Mouse (Mus musculus): ENCODE measurements around the gene Bckdk. TPM values are rescaled to one million over a fixed set of nuclear protein-coding genes. Genes with fewer than 3 reads are reported as not detected.
A peak's percentile ranks its signal among the peaks of the same experiment; 100 is the strongest.
"Not testable (repeated sequence)": the region's sequence is repeated elsewhere in the genome, so short reads cannot be mapped to it uniquely, and the experiment has no call there.

The Bckdk gene
- polyA plus RNA-seq, 1 experiment from 2014 or later, result 140 TPM

DNA sequence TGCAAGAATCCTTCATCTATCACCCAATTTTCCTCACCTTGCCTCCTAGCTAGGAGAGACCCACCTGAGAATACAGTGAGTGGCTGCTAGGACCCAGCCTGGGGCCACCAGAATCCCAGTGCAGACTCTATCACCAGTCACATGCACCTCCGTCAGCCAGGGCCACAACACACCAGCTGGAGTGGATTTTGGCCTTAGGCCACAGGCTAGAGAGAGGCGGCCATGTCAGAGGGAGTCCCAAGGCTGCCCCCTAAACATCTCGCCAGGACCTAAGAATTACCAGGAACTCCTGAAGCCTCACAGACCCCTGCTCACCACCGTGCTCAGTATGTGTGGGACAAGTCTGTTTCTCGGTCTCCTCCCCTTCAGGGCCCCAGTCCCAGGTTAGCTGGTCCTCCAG lies 30.2 kb downstream of the Bckdk start:
- Histone ChIP-seq H3K4me1 (peaks cover 65% of the 10 kb centered on the region), H3K9me3 (replicated peaks) (no peaks in the 10 kb centered on the region), H3K4me2 (no peak overlapping the region), H3K27ac (peak overlapping the region; percentile 80; the same call in 1 of the 2 replicates), H3K4me3 (replicated peaks) (no peak overlapping the region), H3K36me3 (no peaks in the 10 kb centered on the region), H3K9ac (0 out of 2 replicates have a peak overlapping the region, but pooled peaks have one; percentile 44), H3K27me3 (peaks cover 4% of the 10 kb centered on the region)
- WGBS, result 83% methylated on average over 5 of the region's 5 CpGs
- no peak for ATAC-seq (replicated peaks; ENCODE audit: low FRiP score)

DNA sequence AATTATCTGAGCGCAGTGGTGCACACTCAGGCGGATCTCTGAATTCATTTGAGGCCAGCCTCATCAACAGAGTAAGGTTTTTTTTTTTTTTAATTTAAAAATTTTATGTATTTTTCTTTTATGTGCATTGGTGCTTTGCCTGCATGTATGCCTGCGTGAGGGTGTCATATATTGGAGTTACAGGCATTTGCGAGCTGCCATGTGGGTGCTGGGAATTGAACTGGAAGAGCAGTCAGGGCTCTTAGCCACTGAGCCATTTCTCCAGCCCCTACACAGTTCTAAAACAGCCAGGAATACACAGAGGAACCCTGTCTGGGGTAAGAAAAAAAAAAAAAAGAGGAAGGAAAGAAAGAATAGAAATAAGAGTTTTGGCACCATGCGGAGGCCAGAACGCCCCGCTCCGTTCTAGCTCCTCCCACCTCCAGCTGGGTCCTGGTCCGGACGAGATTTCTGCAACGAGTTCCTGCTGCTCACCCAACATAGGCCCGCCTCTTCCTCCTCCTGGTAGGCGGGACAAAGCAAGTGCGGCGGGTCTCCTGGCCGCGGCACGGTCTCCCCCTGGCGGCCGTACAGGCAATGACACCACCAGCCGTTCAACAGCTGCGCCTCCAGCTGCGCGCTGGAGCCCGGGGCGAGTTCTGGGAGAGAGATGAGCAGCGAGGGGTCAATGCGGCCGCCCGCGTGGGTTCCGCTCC lies 31.3 kb downstream of the Bckdk start:
- H3K4me1 ChIP-seq, result peaks cover 58% of the 10 kb centered on the region
- no peaks in the 10 kb centered on the region for H3K9me3 ChIP-seq (replicated peaks)
- no peaks in the 10 kb centered on the region for H3K36me3 ChIP-seq
- peak overlapping the region; percentile 85 for H3K9ac ChIP-seq
- WGBS, result 6% methylated on average over 32 of the region's 32 CpGs
- ATAC-seq (replicated peaks; ENCODE audit: low FRiP score), result peak; percentile 92
- H3K4me2 ChIP-seq, result peak overlapping the region; percentile 99
- H3K27ac ChIP-seq, result peak overlapping the region; percentile 80
- H3K27me3 ChIP-seq, result no peaks in the 10 kb centered on the region
- H3K4me3 ChIP-seq (replicated peaks), result peak overlapping the region; percentile 78

DNA sequence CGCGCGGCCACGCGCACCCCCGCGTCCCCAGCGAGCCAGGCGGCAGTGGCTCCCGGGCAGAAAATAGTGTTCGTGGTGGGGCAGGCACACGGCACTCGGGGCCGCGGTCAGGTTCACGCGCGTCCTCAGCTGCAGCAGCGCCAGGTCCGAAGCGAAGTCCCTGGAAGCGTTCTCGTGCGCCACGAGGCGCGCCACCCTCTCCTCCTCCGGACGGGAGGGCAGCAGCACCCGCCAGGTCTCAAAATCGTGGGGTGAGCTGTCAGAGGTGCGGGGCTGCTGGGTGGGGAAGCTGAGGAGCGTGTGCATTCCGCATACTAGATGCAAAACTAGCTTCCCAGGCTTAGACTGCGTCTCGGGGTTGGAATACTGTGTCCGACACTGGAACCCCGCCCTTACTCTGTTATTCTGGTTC lies 31.9 kb downstream of the Bckdk start:
- peaks cover 52% of the 10 kb centered on the region for H3K4me1 ChIP-seq
- peak; percentile 50 for ATAC-seq (replicated peaks; ENCODE audit: low FRiP score)

DNA sequence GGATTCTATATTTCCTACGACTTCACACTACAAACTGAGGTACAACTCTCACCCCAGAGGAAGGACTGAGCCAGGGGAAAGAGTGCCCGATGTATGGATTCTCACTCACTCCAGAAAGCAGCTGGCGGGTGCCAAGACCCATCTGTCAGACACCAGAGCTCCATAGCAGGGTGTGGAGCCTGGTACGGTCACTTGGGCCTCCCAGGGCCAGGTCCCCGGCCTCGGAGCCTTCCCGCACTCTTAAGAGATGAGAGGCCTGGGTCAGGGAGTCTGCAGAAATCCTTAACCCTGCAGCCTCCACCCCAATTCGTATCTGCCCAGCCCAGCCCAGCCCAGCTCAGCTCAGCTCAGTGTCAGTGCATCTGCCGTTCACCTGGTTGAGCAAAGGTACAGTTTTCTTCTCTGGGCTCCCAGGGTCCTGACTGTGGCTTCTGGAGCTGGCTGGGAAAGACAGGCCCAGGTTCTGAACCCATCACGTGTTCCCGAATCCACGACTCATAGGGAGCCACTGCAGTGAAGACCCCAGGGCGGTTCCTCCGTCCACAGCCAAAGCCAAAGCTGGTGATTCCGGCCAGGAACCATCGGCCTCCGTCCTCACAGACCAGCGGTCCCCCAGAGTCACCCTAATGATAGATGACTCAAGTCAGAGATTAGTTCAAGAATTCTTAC lies 32.5 kb downstream of the Bckdk start:
- WGBS, result 55% methylated on average over 18 of the region's 18 CpGs
- H3K4me3 ChIP-seq (replicated peaks), result peak overlapping the region; percentile 78
- ATAC-seq (replicated peaks; ENCODE audit: low FRiP score), result no peak
- H3K36me3 ChIP-seq, result no peaks in the 10 kb centered on the region
- no peaks in the 10 kb centered on the region for H3K9me3 ChIP-seq (replicated peaks)
- H3K9ac ChIP-seq, result peak overlapping the region; percentile 85
- H3K4me1 ChIP-seq, result peaks cover 48% of the 10 kb centered on the region
- H3K27ac ChIP-seq, result peak overlapping the region; percentile 67; the same call in 1 of the 2 replicates
- no peaks in the 10 kb centered on the region for H3K27me3 ChIP-seq
- peak overlapping the region; percentile 99 for H3K4me2 ChIP-seq

More for the DNA sequence above, 31.9 kb downstream of the Bckdk start:
- H3K9ac ChIP-seq, result peak overlapping the region; percentile 85
- H3K27me3 ChIP-seq, result no peaks in the 10 kb centered on the region
- 1% methylated on average over 38 of the region's 38 CpGs for WGBS
- no peaks in the 10 kb centered on the region for H3K36me3 ChIP-seq
- H3K9me3 ChIP-seq (replicated peaks), result no peaks in the 10 kb centered on the region
- H3K4me2 ChIP-seq, result peak overlapping the region; percentile 99
- peak overlapping the region; percentile 67 for H3K27ac ChIP-seq
- H3K4me3 ChIP-seq (replicated peaks), result peak overlapping the region; percentile 78

DNA sequence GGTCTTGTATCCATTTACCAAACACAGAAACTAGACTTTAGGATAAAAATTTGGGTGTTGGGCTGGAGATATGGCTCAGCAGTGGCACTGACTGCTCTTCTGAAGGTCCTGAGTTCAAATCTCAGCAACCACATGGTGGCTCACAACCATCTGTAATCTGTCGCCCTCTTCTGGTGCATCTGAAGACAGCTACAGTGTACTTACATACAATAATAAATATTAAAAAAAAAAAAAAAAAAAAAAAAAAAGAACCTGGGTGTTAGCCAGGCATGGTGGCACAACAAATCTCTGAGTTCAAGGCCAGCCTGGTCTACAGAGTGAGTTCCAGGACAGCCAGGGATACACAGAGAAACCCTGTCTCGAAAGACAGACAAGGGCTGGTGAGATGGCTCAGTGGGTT lies 38.2 kb downstream of the Bckdk start:
- H3K36me3 ChIP-seq; H3K4me2 ChIP-seq; H3K9me3 ChIP-seq (replicated peaks); ATAC-seq (replicated peaks; ENCODE audit: low FRiP score); H3K9ac ChIP-seq; H3K4me3 ChIP-seq (replicated peaks); H3K4me1 ChIP-seq; H3K27ac ChIP-seq: not testable (repeated sequence)
- peaks cover 39% of the 10 kb centered on the region for H3K27me3 ChIP-seq
- 50% methylated on average over 2 of the region's 2 CpGs for WGBS

DNA sequence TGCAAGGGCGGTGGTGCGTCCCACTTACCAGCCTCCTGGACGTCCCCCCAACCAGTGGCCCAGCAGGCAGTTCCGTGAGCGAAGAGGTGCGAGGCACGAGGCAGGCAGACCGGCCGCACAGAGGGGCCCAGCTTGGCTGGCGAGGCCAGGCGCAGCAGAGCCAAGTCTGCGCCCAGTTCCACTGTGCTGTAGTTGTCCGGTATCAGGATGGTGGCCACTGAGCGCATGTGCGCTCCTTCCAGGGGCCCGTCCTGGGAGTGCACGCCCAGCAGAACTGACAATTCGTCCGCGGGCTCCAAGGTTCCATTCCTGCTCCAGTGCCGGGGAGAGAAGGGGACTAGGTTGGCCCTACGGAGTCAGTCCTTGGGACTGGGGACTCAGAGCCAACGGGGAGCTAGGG lies 40.7 kb downstream of the Bckdk start:
- ATAC-seq (replicated peaks; ENCODE audit: low FRiP score), result peak; percentile 71; the same call in 1 of the 2 replicates
- H3K4me3 ChIP-seq (replicated peaks), result peak overlapping the region; percentile 17
- WGBS, result 5% methylated on average over 23 of the region's 23 CpGs

DNA sequence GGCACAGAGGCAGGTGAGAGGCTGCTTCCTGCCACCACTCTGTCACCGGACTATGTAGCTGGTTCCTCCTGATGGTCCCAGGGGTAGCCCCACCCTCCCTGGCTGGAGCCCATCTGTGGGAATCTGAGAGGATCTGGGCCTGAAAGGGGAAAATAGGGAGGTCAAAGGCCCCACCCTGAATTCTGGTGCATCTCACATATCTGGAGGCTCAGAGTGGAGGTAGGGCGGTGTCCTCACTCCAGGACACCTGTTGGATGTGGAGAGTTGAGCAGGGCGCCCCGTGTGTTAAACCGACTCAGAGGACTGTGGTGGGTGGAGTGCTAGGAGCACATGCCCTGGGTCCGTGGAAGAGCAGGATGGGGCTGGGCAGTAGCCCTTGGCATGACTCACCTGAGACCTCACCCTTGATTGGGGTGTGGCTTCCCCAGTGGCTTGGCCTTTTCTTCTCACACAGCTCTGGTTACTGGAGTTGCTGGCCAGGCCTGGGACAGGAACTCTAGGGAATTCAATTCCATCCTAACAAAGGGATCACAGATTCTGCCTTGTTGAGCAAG lies 42.7 kb downstream of the Bckdk start, which contains the start of gene Prss36:
TSS of gene Prss36 (minus strand) at position 256 of the 554 bp plus-strand sequence.
- Histone ChIP-seq H3K9me3 (replicated peaks) (no peaks in the 10 kb centered on the region), H3K36me3 (no peaks in the 10 kb centered on the region), H3K4me1 (peaks cover 8% of the 10 kb centered on the region; the same call in 1 of the 2 replicates), H3K4me3 (replicated peaks) (no peak within 1 kb of the TSS), H3K27ac (no peak within 1 kb of the TSS), H3K4me2 (no peak within 1 kb of the TSS), H3K9ac (no peak within 1 kb of the TSS), H3K27me3 (peaks cover 39% of the 10 kb centered on the region)
- ATAC-seq (replicated peaks; ENCODE audit: low FRiP score), result no peak
- 81% methylated on average over 6 of the region's 6 CpGs for WGBS

More for the DNA sequence above, 40.7 kb downstream of the Bckdk start:
- peak overlapping the region; percentile 48 for H3K4me2 ChIP-seq
- no peak overlapping the region for H3K9ac ChIP-seq
- H3K27me3 ChIP-seq, result peaks cover 39% of the 10 kb centered on the region
- H3K9me3 ChIP-seq (replicated peaks), result no peaks in the 10 kb centered on the region
- H3K36me3 ChIP-seq, result no peaks in the 10 kb centered on the region
- peaks cover 8% of the 10 kb centered on the region; the same call in 1 of the 2 replicates for H3K4me1 ChIP-seq
- no peak overlapping the region for H3K27ac ChIP-seq

DNA sequence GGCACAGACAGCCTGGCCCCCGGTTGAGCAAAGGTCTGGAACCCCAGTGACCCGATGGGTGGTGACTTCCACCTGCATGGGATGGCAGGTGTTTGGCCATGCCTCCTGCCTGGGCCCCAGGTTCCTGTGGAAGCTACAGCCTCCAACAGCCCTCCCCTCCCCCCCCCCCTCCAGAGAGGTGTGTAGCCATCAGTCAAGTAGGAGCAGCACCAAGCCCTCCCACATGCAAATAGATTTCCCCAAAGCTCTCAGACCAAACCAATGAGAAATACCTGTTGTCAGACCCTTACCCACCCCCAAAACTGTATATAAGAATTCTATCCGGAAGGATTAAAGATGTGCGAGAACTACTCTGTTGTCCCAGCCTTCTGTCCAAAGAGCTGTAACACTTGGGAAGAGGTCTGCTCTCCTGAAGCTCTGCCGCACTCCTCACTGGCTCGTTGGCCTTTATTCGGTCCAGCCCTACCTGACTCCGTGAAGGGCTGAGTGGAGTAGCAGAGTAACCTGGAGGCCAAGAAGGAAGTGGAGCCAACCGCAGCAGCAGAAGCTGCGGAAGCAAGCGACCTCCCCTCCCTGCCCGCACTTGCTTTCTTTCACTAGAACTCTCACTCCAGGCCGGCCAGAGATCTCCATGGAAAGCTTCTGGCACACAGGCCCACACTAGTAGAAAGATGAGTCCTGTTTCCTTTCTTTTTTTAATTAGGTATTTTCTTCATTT lies 49.1 kb downstream of the Bckdk start:
- Histone ChIP-seq H3K4me1 (no peaks in the 10 kb centered on the region), H3K9ac (no peak overlapping the region), H3K27me3 (no peaks in the 10 kb centered on the region), H3K9me3 (replicated peaks) (no peaks in the 10 kb centered on the region), H3K36me3 (no peaks in the 10 kb centered on the region), H3K4me2 (no peak overlapping the region), H3K27ac (no peak overlapping the region), H3K4me3 (replicated peaks) (no peak overlapping the region)
- WGBS, result 41% methylated on average over 13 of the region's 13 CpGs
- ATAC-seq (replicated peaks; ENCODE audit: low FRiP score), result no peak

DNA sequence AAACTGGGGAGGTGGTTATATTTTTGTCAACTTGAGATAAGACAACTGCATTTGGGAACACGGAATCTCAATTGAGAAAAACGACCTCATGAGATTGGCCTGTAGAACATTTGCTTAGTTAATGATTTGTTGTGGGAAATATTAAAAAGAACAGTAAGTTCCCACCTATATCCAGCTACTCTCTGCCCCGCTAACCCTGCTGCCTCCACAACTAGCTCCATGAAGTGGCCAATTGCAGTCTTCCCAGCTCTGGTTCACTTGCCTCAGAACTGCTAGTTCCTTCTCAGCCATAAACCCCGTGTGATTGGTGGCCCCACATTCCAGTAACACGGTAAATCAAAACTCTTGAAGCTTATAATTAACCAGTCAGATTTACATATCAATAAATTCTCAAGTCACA lies 55.5 kb downstream of the Bckdk start:
- Histone ChIP-seq H3K27me3 (no peaks in the 10 kb centered on the region), H3K9me3 (replicated peaks) (no peaks in the 10 kb centered on the region), H3K4me2 (no peak overlapping the region), H3K4me1 (no peaks in the 10 kb centered on the region), H3K27ac (no peak overlapping the region), H3K4me3 (replicated peaks) (no peak overlapping the region), H3K36me3 (no peaks in the 10 kb centered on the region), H3K9ac (no peak overlapping the region)
- ATAC-seq (replicated peaks; ENCODE audit: low FRiP score), result no peak
- WGBS, result 51% methylated on average over 5 of the region's 5 CpGs

Data from kidney, embryonic 15.5 days (tissue).